Mouse (Mus musculus) liver, adult 2 months (tissue): ENCODE results near the gene Il2rb. TPM values are rescaled to one million over a fixed set of nuclear protein-coding genes. Genes with fewer than 3 reads are reported as not detected.

ENCODE experiments used
- DNase-seq: peaks from one replicate; pipeline ENCODE4 v3.0.0-alpha.2; 2011; ENCODE audit warnings: low read depth, low spot score; ENCODE audit errors: extremely low read depth
- H3K27ac ChIP-seq: fragments of 200-500 bp; replicated peaks from 2 replicates; pipeline ENCODE4 v1.5.1; 2012; ENCODE audit warnings: low read depth, mild to moderate bottlenecking, control low read depth, inconsistent platforms, low read length; ENCODE audit not compliant: insufficient read depth
- H3K27me3 ChIP-seq: fragments of 200-500 bp; 2 replicates; pipeline ENCODE4 v1.6.1; 2012; ENCODE audit warnings: mild to moderate bottlenecking, moderate library complexity, low read length, inconsistent platforms; ENCODE audit not compliant: control insufficient read depth, insufficient read depth
- H3K36me3 ChIP-seq: fragments of 200-500 bp; 2 replicates; pipeline ENCODE4 v1.6.1; 2012; ENCODE audit warnings: low read length, inconsistent platforms; ENCODE audit not compliant: control insufficient read depth, insufficient read depth
- H3K4me1 ChIP-seq: fragments of 200-500 bp; 2 replicates; pipeline ENCODE4 v1.6.1; 2011; ENCODE audit warnings: low read length; ENCODE audit not compliant: control insufficient read depth, insufficient read depth
- H3K4me3 ChIP-seq: fragments of 200-500 bp; 2 replicates; pipeline ENCODE4 v1.5.1; 2011; ENCODE audit warnings: low read depth, mild to moderate bottlenecking, control low read depth, low read length, moderate library complexity; ENCODE audit not compliant: insufficient read depth
- H3K79me2 ChIP-seq: fragments of 200-500 bp; 2 replicates; pipeline ENCODE4 v1.6.1; 2012; ENCODE audit warnings: inconsistent platforms, mild to moderate bottlenecking, low read length, moderate library complexity; ENCODE audit not compliant: control insufficient read depth, insufficient read depth
- H3K9ac ChIP-seq: fragments of 200-500 bp; 2 replicates; pipeline ENCODE4 v1.6.1; 2012; ENCODE audit warnings: low read depth, mild to moderate bottlenecking, control low read depth, inconsistent platforms, low read length
- CTCF ChIP-seq: fragments of 200-500 bp; IDR thresholded peaks from 2 replicates; pipeline ENCODE4 v1.5.1; 2011; ENCODE audit warnings: low read depth, low read length, control low read depth
- POLR2A ChIP-seq: fragments of 200-500 bp; IDR thresholded peaks from 2 replicates; pipeline ENCODE4 v1.6.1; 2011; ENCODE audit warnings: low read length, control low read depth; ENCODE audit not compliant: insufficient read depth; ENCODE audit errors: extremely low read depth
- WGBS: fragments of 180-500 bp; shearing (Covaris S2); methylation state at CpG from one replicate; pipeline ENCODE4 v1.1.7; 2018; 5-methylcytosine and 5-hydroxymethylcytosine counted together
- polyA plus RNA-seq: library from polyadenylated mRNA; depleted of rRNA; stranded (reverse); fragments of >200 nt; gene quantifications from 2 replicates; pipeline ENCODE4 v1.2.3, GENCODE M21; 2012
- total RNA-seq: library from RNA; depleted of rRNA; stranded (reverse); fragments of >200 nt; gene quantifications from 2 replicates; pipeline ENCODE4 v1.2.3, GENCODE M21; 2014

Gene Il2rb
- total and polyA plus RNA-seq, 2 experiments: 0.83 to 4.0 TPM

DNA sequence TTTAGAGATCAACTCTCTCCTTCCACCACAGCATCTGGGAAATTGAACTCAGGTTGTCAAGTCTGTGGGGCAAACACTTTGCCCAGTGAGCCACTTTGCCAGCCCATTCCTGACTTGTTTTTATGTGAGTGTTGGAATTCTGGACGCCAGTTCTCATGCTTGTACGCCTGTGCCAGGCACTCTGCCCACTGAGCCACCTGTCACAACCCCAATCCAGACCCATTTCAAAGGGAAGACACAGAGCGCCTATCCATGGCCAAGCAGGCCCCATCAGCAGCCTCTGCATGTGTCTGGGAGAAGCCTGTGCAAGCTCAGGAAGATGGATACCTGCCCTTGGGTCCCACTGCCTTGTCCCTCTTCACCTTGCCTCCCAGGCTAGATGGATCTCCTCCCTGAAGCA, 3.8 kb downstream of the Il2rb start:
- no peaks in the 10 kb centered on the region for H3K79me2 ChIP-seq
- no peak overlapping the region for H3K4me3 ChIP-seq
- WGBS: 88% methylated on average over 3 of the region's 3 CpGs
- no peak overlapping the region for H3K9ac ChIP-seq
- no peak for DNase-seq
- H3K27me3 ChIP-seq: no peaks in the 10 kb centered on the region
- no peaks in the 10 kb centered on the region for H3K36me3 ChIP-seq
- no peaks in the 10 kb centered on the region for H3K4me1 ChIP-seq
- no peak overlapping the region for H3K27ac ChIP-seq
- TF ChIP-seq POLR2A (no peak), CTCF (no peak)

DNA sequence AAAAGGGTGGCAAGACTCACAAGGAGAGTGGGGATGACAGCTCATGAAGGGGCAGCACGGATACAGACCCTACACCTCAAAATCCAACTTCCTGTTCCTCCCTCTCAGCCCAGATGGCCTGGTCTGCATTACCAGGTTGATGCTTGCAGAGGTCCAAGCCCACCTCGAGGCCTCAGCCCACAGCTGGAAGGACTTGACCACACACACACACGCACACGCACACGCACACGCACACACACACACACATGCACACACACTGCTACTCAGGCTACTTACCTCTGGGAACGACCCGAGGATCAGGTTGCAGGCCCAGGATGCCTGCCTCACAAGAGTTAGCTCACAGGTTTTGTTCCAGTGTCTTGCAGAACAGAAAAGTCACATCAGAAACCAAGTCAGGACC, 5.2 kb downstream of the Il2rb start:
- no peaks in the 10 kb centered on the region for H3K4me1 ChIP-seq
- 86% methylated on average over 8 of the region's 8 CpGs for WGBS
- no peaks in the 10 kb centered on the region for H3K79me2 ChIP-seq
- no peak overlapping the region for H3K9ac ChIP-seq
- no peak overlapping the region for H3K27ac ChIP-seq
- no peak for DNase-seq
- TF ChIP-seq POLR2A: no peak
- no peak for TF ChIP-seq CTCF
- no peaks in the 10 kb centered on the region for H3K36me3 ChIP-seq
- no peak overlapping the region for H3K4me3 ChIP-seq
- H3K27me3 ChIP-seq: no peaks in the 10 kb centered on the region

DNA sequence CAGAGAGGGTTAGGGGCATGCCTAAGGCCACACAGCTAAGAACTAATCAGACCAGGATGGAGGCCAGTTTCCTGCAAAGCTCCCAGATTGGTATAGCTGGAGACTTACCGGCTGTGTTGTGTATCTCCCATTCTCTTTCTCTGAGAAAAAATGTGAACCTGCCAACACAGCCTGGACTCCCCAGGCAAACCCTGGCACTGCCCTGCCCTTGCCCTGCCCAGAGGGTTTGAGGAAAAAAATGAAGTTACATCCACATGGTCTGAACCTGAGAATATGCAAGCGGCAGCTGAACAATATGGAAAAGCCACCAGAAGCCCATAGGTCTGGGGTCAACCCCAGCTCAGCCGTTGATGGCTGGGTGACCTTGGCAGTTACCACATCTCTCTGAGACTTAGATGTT, 5.8 kb downstream of the Il2rb start:
- Histone ChIP-seq H3K36me3 (no peaks in the 10 kb centered on the region), H3K27ac (no peak overlapping the region), H3K79me2 (no peaks in the 10 kb centered on the region), H3K4me1 (no peaks in the 10 kb centered on the region), H3K4me3 (no peak overlapping the region), H3K9ac (no peak overlapping the region), H3K27me3 (no peaks in the 10 kb centered on the region)
- DNase-seq: no peak
- TF ChIP-seq POLR2A: no peak
- no peak for TF ChIP-seq CTCF
- 76% methylated on average over 3 of the region's 3 CpGs for WGBS

DNA sequence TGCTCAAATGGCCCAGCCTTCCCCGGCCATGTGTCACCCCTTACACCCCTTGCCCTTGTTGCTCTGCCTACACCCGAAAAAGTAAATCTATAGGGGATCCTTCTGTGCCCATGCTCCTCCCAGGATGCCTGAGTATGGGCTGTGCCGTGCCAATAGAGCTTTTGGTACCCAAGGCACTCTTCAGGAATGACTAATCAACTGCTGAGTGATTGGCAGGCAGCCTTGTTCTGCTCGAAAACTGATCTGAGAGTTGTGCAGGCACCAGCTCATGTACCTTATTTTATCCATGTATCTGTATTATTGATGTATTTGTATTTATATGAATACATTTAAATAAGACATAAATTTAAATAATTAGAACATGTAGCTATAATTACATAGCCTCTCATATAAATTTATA, 8.0 kb downstream of the Il2rb start:
- no peaks in the 10 kb centered on the region for H3K79me2 ChIP-seq
- no peak for TF ChIP-seq CTCF
- no peak for TF ChIP-seq POLR2A
- H3K9ac ChIP-seq: no peak overlapping the region
- no peak overlapping the region for H3K4me3 ChIP-seq
- no peak overlapping the region for H3K27ac ChIP-seq
- no peaks in the 10 kb centered on the region for H3K4me1 ChIP-seq
- H3K36me3 ChIP-seq: no peaks in the 10 kb centered on the region
- no peak for DNase-seq
- 80% methylated on average over 4 of the region's 4 CpGs for WGBS
- no peaks in the 10 kb centered on the region for H3K27me3 ChIP-seq

DNA sequence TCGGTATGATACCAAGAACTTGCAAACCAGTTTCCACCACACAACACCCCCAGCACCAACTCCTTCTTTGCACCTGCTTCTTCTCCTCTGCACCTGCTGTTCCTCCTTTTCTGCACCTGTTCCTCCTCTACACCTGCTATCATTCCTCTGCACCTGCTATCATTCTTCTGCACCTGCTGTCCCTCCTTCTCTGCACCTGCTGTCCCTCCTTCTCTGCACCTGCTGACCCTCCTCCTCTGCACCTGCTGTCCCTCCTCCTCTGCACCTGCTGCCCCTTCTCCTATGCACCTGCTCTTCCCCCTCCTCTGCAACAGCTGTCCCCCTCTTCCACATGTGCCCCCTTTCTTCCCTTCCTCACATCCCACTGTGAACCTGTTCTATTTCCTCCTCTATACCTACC, 8.5 kb downstream of the Il2rb start:
- H3K4me1 ChIP-seq: no peaks in the 10 kb centered on the region
- no peak overlapping the region for H3K4me3 ChIP-seq
- H3K27ac ChIP-seq: no peak overlapping the region
- WGBS: 86% methylated on average over 1 of the region's 1 CpGs
- TF ChIP-seq CTCF (no peak), POLR2A (no peak)
- no peaks in the 10 kb centered on the region for H3K79me2 ChIP-seq
- no peak overlapping the region for H3K9ac ChIP-seq
- no peak for DNase-seq
- no peaks in the 10 kb centered on the region for H3K27me3 ChIP-seq
- no peaks in the 10 kb centered on the region for H3K36me3 ChIP-seq

- no peak overlapping the region for H3K27ac ChIP-seq
- WGBS: 90% methylated on average over 4 of the region's 4 CpGs
- TF ChIP-seq POLR2A (no peak), CTCF (no peak)
- H3K27me3 ChIP-seq: no peaks in the 10 kb centered on the region
- no peaks in the 10 kb centered on the region for H3K79me2 ChIP-seq
- no peaks in the 10 kb centered on the region for H3K4me1 ChIP-seq
- H3K9ac ChIP-seq: no peak overlapping the region
- H3K36me3 ChIP-seq: no peaks in the 10 kb centered on the region
- no peak for DNase-seq
- H3K4me3 ChIP-seq: no peak overlapping the region
These were observed 11.8 kb downstream of the Il2rb start for GRCm38 (mm10) chr15:78483311-78483710.
